Mouse (Mus musculus) lung, embryonic 15.5 days (tissue): ENCODE data around the gene Calhm5. TPM values are rescaled to one million over a fixed set of nuclear protein-coding genes. Genes with fewer than 3 reads are reported as not detected.

Experiments
- ATAC-seq: fragments of 200-750 bp; cut with Nextera tagmentation; 2 replicates; pipeline ENCODE4 v1.8.0; 2017; ENCODE audit warnings: moderate number of reproducible peaks, borderline replicate concordance; ENCODE audit not compliant: low FRiP score, low TSS enrichment; ENCODE audit errors: extremely low read depth
- H3K27ac ChIP-seq: fragments of 300-500 bp; sonication (generic); 2 replicates; pipeline ENCODE4 v1.5.1; 2015; ENCODE audit warnings: moderate library complexity, mild to moderate bottlenecking, inconsistent platforms
- H3K27me3 ChIP-seq: fragments of 300-500 bp; sonication (generic); 2 replicates; pipeline ENCODE4 v1.6.1; 2015; ENCODE audit warnings: inconsistent platforms
- H3K36me3 ChIP-seq: fragments of 300-500 bp; sonication (generic); 2 replicates; pipeline ENCODE4 v1.6.1; 2015; ENCODE audit warnings: inconsistent platforms
- H3K4me1 ChIP-seq: fragments of 300-500 bp; sonication (generic); 2 replicates; pipeline ENCODE4 v1.6.1; 2015; ENCODE audit warnings: inconsistent platforms
- H3K4me2 ChIP-seq: fragments of 300-500 bp; sonication (generic); 2 replicates; pipeline ENCODE4 v1.6.1; 2015; ENCODE audit warnings: inconsistent platforms, mild to moderate bottlenecking, moderate library complexity
- H3K4me3 ChIP-seq: fragments of 300-500 bp; sonication (generic); 2 replicates; pipeline ENCODE4 v1.5.1; 2015; ENCODE audit warnings: mild to moderate bottlenecking, inconsistent platforms
- H3K9ac ChIP-seq: fragments of 300-500 bp; sonication (generic); 2 replicates; pipeline ENCODE4 v1.6.1; 2015; ENCODE audit warnings: inconsistent platforms
- H3K9me3 ChIP-seq: fragments of 300-500 bp; sonication (generic); 2 replicates; pipeline ENCODE4 v1.6.1; 2016; ENCODE audit warnings: inconsistent platforms
- WGBS: fragments of 180-500 bp; shearing (Covaris S2); methylation state at CpG from one replicate; pipeline ENCODE4 v1.1.7; 2015; 5-methylcytosine and 5-hydroxymethylcytosine counted together
- polyA plus RNA-seq: library from polyadenylated mRNA; unstranded; fragments of >200 nt; fragmentation: Nextera tagmentation; extraction: Ambion mirVana; gene quantifications from 2 replicates; pipeline ENCODE4 v1.2.1, GENCODE M21; 2015

Gene Calhm5
- polyA plus RNA-seq, 1 experiment from 2014 or later = 0.96 TPM

- ATAC-seq = no peak
These were observed 25.3 kb downstream of the Calhm5 start for GRCm38 (mm10) chr10:34070999-34071492.

GRCm38 (mm10) chr10:34069606-34070005, 26.7 kb downstream of the Calhm5 start:
- Histone ChIP-seq H3K4me2 (no peak overlapping the region), H3K9me3 (no peaks in the 10 kb centered on the region), H3K27ac (no peak overlapping the region), H3K4me1 (no peaks in the 10 kb centered on the region), H3K4me3 (no peak overlapping the region), H3K9ac (no peak overlapping the region), H3K36me3 (no peaks in the 10 kb centered on the region), H3K27me3 (no peaks in the 10 kb centered on the region)
- 55% methylated on average over 1 of the region's 1 CpGs for WGBS
- ATAC-seq = no peak

More at GRCm38 (mm10) chr10:34070999-34071492, 25.3 kb downstream of the Calhm5 start:
- H3K4me3 ChIP-seq = no peak overlapping the region
- no peaks in the 10 kb centered on the region for H3K4me1 ChIP-seq
- no peaks in the 10 kb centered on the region for H3K36me3 ChIP-seq
- WGBS = 37% methylated on average over 5 of the region's 5 CpGs
- no peak overlapping the region for H3K27ac ChIP-seq
- H3K27me3 ChIP-seq = no peaks in the 10 kb centered on the region
- H3K4me2 ChIP-seq = no peak overlapping the region
- no peaks in the 10 kb centered on the region for H3K9me3 ChIP-seq
- H3K9ac ChIP-seq = no peak overlapping the region

- no peak overlapping the region for H3K4me3 ChIP-seq
- H3K27me3 ChIP-seq = no peaks in the 10 kb centered on the region
- H3K9ac ChIP-seq = no peak overlapping the region
- 36% methylated on average over 3 of the region's 3 CpGs for whole genome bisulfite sequencing
- H3K4me2 ChIP-seq = no peak overlapping the region
- no peaks in the 10 kb centered on the region for H3K4me1 ChIP-seq
- no peak for ATAC-seq
- no peak overlapping the region for H3K27ac ChIP-seq
- no peaks in the 10 kb centered on the region for H3K9me3 ChIP-seq
- no peaks in the 10 kb centered on the region for H3K36me3 ChIP-seq
These were observed 29.7 kb downstream of the Calhm5 start for GRCm38 (mm10) chr10:34066591-34066990.

GRCm38 (mm10) chr10:34053987-34054386, 42.3 kb downstream of the Calhm5 start:
- H3K27ac ChIP-seq = no peak overlapping the region
- no peaks in the 10 kb centered on the region for H3K27me3 ChIP-seq
- ATAC-seq = no peak
- no peaks in the 10 kb centered on the region for H3K4me1 ChIP-seq
- no peak overlapping the region for H3K4me2 ChIP-seq
- H3K36me3 ChIP-seq = no peaks in the 10 kb centered on the region
- WGBS = 70% methylated on average over 2 of the region's 2 CpGs
- no peaks in the 10 kb centered on the region for H3K9me3 ChIP-seq
- H3K9ac ChIP-seq = no peak overlapping the region
- H3K4me3 ChIP-seq = no peak overlapping the region

- WGBS = 71% methylated on average over 5 of the region's 5 CpGs
- Histone ChIP-seq H3K4me2 (no peak within 1 kb of the TSS), H3K36me3 (no peaks in the 10 kb centered on the region), H3K9ac (no peak within 1 kb of the TSS), H3K27ac (no peak within 1 kb of the TSS), H3K4me1 (no peaks in the 10 kb centered on the region), H3K9me3 (no peaks in the 10 kb centered on the region), H3K27me3 (no peaks in the 10 kb centered on the region), H3K4me3 (no peak within 1 kb of the TSS)
- ATAC-seq = no peak
These were observed 52.1 kb downstream of the Calhm5 start, which contains the start of gene Calhm4 for GRCm38 (mm10) chr10:34044210-34044609. Gene Calhm4, minus strand, starts transcription at chr10:34044310.

Other genes starting within 250 kb of the Calhm5 start
- not detected in 2 replicates for gene Sult3a1, start 238.8 kb downstream of the Calhm5 start, polyA plus RNA-seq
- 0.67 and 0.81 TPM in 2 replicates for gene Rsph4a, start 191.4 kb downstream of the Calhm5 start, polyA plus RNA-seq
- gene Zup1, start 145.2 kb downstream of the Calhm5 start, polyA plus RNA-seq = 16.2 and 19.5 TPM in 2 replicates
- gene Rwdd1, start 76.9 kb downstream of the Calhm5 start, polyA plus RNA-seq = 98.0 and 114 TPM in 2 replicates
- gene Trappc3l, start 58.9 kb downstream of the Calhm5 start, polyA plus RNA-seq = not detected in 2 replicates
- gene Calhm4, start 52.2 kb downstream of the Calhm5 start, polyA plus RNA-seq = not detected in 2 replicates
- gene Calhm6, start 31.5 kb upstream of the Calhm5 start, polyA plus RNA-seq = 1.2 and 1.7 TPM in 2 replicates
- gene Dse, start 111.2 kb upstream of the Calhm5 start, polyA plus RNA-seq = 29.0 and 31.2 TPM in 2 replicates
- 67.6 and 69.8 TPM in 2 replicates for gene Tspyl1, start 185.7 kb upstream of the Calhm5 start, polyA plus RNA-seq
- 8.7 and 9.2 TPM in 2 replicates for gene Tspyl4, start 200.9 kb upstream of the Calhm5 start, polyA plus RNA-seq